Mouse (Mus musculus) gastrocnemius, postnatal 10 days (tissue): Measurements from ENCODE around the gene Tas2r126. TPM values are rescaled to one million over a fixed set of nuclear protein-coding genes. Genes with fewer than 3 reads are reported as not detected.
"Not testable (repeated sequence)": the region's sequence is repeated elsewhere in the genome, so short reads cannot be mapped to it uniquely, and the experiment has no call there.

Experiments used
- DNase-seq: peaks from one replicate; pipeline ENCODE4 v3.0.0; 2021; ENCODE audit warnings: mixed read lengths
- long read RNA-seq, 2 experiments: library from polyadenylated mRNA; stranded (forward); transcript quantifications; one replicate each; pipeline ENCODE4 v2.0.0; 2021
- total RNA-seq, 2 experiments: library from RNA; stranded (reverse); gene quantifications; 2 replicates each; pipeline ENCODE4 v1.2.3; 2021

The Tas2r126 gene
- total RNA-seq, result not detected
- long read RNA-seq, experiment 1, result 0 reads
- long read RNA-seq, experiment 2, result 0 reads

- no peak for DNase-seq
These were observed at the start of gene Tas2r126 for GRCm38 (mm10) chr6:42434446-42434845. Gene Tas2r126 (plus strand): TSS chr6:42434535.

GRCm38 (mm10) chr6:42385635-42386034 lies 48.7 kb upstream of the Tas2r126 start:
- no peak for DNase-seq

GRCm38 (mm10) chr6:42391796-42392330 lies 42.5 kb upstream of the Tas2r126 start:
- no peak for DNase-seq

GRCm38 (mm10) chr6:42395960-42396809 lies 38.1 kb upstream of the Tas2r126 start:
- peak; percentile 81 for DNase-seq

GRCm38 (mm10) chr6:42397041-42397657 lies 37.2 kb upstream of the Tas2r126 start:
- DNase-seq, result no peak

- DNase-seq, result no peak
These were observed 36.0 kb upstream of the Tas2r126 start for GRCm38 (mm10) chr6:42398285-42398684.

- DNase-seq, result no peak
These were observed 35.3 kb upstream of the Tas2r126 start for GRCm38 (mm10) chr6:42398998-42399397.

- no peak for DNase-seq
These were observed 34.4 kb upstream of the Tas2r126 start, which contains the start of gene Tas2r143 for GRCm38 (mm10) chr6:42399938-42400337. Gene Tas2r143 (plus strand): TSS chr6:42400238.

- no peak for DNase-seq
These were observed 29.2 kb upstream of the Tas2r126 start, which contains the start of gene Tas2r135 for GRCm38 (mm10) chr6:42405134-42405533. Gene Tas2r135 (plus strand): TSS chr6:42405434.

- DNase-seq, result no peak
These were observed 14.9 kb upstream of the Tas2r126 start for GRCm38 (mm10) chr6:42419443-42419842.

- no peak for DNase-seq
These were observed 12.9 kb upstream of the Tas2r126 start for GRCm38 (mm10) chr6:42421439-42421838.

- DNase-seq, result no peak
These were observed 9.9 kb upstream of the Tas2r126 start for GRCm38 (mm10) chr6:42424472-42424871.

GRCm38 (mm10) chr6:42426337-42426736 lies 8.0 kb upstream of the Tas2r126 start:
- no peak for DNase-seq

GRCm38 (mm10) chr6:42433554-42433953 lies 781 bp upstream of the Tas2r126 start:
- DNase-seq, result no peak

GRCm38 (mm10) chr6:42435490-42435889 lies 1.2 kb downstream of the Tas2r126 start:
- no peak for DNase-seq

- DNase-seq, result no peak
These were observed 7.1 kb downstream of the Tas2r126 start for GRCm38 (mm10) chr6:42441395-42441794.

- no peak for DNase-seq
These were observed 10.2 kb downstream of the Tas2r126 start for GRCm38 (mm10) chr6:42444491-42444890.

GRCm38 (mm10) chr6:42447381-42447780 lies 13.0 kb downstream of the Tas2r126 start:
- DNase-seq, result no peak

GRCm38 (mm10) chr6:42465096-42465495 lies 30.8 kb downstream of the Tas2r126 start, which contains the start of gene Olfr458:
Gene Olfr458 (minus strand): TSS chr6:42465196.
- no peak for DNase-seq

GRCm38 (mm10) chr6:42470542-42470941 lies 36.2 kb downstream of the Tas2r126 start:
- no peak for DNase-seq

- DNase-seq, result not testable (repeated sequence)
These were observed 37.0 kb downstream of the Tas2r126 start for GRCm38 (mm10) chr6:42471298-42471697.

- no peak for DNase-seq
These were observed 41.9 kb downstream of the Tas2r126 start, which contains the start of gene Olfr457 for GRCm38 (mm10) chr6:42476235-42476634. Gene Olfr457 (minus strand): TSS chr6:42476335.

- no peak for DNase-seq
These were observed 50.3 kb downstream of the Tas2r126 start for GRCm38 (mm10) chr6:42484633-42485032.
